Mouse (Mus musculus) adrenal gland, adult (tissue): ENCODE data around the gene Per1.

Experiments
- DNase-seq, 2 experiments: peaks; one replicate each; pipeline ENCODE4 v3.0.0; 2022 to 2023; ENCODE audit warnings: low spot score in 1 of 2; ENCODE audit not compliant: inconsistent age in 2 of 2

The Per1 gene

DNA sequence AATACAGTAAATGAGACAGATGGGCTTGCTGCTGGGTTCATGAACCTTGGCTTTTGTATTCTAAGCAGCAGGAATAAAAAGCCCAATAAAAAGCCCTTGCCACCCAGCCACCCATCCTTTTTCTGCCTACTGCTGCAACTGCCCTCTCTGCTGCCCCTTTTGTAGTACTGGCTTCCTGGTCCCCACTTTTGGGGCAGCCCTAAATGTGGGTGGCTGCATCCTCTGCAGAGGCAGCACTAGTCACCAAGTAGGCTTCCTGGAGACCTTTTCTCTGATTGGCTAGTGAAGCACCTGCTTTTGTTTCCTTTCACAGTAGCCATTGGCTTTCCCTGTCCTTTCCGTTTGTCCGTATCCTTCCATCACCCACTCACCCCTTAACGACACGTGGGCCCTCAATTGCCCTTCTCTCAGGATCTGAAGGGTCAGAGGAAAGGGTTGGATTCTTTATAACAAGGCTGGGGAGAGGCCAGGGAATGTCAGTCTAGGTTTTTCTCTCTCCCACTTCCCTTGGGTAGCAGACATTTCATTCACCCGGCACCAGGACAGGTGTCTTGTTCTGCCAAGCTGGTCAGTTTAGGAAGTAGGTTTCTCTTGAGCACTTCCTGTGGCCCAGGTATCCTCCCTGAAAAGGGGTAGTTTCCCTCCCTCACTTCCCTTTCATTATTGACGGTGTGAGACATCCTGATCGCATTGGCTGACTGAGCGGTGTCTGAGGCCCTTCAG is 3.2 kb downstream of the Per1 start:
- DNase-seq, result peak in 1 of 2 experiments; percentile 50

DNA sequence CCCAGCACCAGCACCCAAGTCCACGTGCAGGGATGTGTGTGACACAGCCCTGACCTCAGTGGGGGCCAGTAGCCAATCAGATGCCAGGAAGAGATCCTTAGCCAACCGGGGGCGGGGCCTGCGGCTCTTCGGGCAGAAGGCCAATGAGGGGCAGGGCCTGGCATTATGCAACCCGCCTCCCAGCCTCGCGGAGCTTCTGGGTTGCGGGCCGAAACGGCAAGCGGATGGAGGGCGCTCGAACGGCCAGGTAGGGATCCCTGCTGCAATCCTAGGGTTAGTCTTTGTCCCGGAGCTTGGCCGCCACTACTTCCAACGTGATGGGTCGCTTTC is 3.7 kb downstream of the Per1 start:
- peak; percentile 99 to 100 for DNase-seq

DNA sequence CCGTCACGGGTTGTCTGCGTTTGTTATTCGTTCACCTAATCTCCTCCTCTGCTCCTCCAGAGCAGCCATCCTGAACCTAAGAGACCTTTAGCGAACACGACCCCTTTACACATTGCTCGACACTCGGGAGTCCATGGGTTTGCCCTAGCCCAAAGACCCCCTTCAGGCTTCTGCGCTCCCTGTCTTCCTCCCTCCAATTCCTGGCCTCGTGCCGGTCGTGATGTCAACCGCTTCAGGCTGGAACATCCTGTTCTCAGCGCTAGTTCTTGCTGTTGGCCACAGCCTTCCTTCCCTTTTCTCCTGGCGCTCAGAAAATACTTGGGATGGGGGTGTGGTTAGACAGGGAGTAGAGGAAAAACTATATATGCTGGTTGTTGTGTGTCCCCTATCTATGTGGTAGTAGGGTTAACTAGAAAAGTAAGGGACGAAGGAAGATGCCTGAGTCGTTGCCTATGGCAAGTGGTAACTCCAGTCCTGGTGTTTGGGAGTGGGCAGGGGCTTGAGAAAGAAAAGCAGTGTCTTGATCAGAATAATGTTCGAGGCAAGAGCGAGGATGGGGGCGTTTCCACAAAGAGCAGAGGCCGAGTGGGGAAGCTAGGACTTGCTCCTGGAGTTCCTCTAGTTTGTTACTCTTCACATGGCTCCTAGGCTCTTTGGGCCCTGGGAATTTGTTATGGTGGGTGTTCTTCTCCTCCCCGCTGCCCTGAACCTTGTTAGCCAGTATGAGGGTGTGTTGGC is 4.3 kb downstream of the Per1 start:
- DNase-seq, result peak; percentile 91 to 92

DNA sequence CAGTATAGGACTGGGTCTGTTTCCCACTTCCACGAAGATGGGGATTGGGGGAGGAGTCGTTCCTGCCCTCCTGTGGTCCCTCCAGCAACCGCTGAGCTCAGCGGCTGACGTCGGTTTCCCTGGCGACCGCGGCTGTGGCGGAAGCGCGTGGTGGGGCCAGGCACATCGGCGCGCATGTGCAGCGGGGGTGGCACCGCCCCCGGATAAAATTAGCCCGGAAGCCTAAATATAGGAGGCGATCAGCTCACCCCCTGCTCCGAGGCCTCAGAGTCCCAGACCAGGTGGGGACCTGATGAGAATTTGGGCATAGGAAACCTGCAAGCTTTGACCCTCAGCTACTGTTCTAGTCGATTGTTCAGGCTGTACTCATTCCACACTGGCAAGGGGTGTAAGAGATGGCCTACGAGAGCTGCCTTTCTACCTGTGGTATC is 4.9 kb downstream of the Per1 start:
- DNase-seq, result peak; percentile 97 to 98

DNA sequence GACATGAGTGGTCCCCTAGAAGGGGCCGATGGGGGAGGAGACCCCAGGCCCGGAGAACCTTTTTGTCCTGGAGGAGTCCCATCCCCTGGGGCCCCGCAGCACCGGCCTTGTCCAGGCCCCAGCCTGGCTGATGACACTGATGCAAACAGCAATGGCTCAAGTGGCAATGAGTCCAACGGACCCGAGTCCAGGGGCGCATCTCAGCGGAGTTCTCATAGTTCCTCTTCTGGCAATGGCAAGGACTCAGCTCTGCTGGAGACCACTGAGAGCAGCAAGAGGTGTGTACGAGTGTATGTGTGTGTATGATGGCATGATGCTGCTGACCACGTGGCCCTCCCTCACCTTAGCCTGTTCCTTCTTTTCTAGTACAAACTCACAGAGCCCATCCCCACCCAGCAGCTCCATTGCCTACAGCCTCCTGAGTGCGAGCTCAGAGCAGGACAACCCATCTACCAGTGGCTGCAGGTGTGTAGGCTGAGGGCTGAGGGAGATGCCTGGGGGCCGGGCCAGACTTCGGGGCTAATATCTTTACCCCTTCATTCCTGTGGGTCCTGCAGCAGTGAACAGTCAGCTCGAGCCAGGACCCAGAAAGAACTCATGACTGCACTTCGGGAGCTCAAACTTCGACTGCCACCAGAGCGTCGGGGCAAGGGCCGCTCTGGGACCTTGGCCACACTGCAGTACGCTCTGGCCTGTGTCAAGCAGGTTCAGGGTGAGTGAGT is 5.8 kb downstream of the Per1 start:
- DNase-seq, result peak in 1 of 2 experiments; percentile 57

DNA sequence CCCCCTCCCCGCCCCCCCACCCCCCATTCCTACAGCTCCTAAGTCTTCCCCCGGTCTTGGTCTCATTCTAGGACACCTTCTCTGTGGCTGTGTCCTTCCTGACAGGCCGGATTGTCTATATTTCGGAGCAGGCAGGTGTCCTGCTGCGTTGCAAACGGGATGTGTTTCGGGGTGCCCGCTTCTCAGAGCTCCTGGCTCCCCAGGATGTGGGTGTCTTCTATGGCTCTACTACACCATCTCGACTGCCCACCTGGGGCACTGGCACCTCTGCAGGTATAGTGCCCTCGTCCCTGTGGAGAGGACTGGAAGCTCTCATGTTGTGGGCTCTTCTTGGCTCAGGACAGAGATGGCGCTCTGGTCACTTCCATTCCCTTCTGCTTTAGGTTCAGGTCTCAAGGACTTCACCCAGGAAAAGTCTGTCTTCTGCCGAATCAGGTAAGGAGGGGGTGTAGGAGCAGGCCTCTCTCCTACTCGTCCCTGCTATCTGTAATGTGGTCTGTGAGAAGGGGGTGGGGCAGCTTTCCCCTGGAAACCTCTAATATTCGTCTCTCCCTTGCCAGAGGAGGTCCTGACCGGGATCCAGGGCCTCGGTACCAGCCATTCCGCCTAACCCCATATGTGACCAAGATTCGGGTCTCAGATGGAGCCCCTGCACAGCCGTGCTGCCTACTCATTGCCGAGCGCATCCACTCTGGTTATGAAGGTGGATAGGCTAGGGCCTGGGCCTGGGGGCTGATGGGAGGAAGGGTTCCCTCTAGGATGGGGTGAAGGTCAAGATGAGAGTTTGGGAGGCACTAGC is 6.8 kb downstream of the Per1 start:
- DNase-seq, result peak; percentile 34 to 74

DNA sequence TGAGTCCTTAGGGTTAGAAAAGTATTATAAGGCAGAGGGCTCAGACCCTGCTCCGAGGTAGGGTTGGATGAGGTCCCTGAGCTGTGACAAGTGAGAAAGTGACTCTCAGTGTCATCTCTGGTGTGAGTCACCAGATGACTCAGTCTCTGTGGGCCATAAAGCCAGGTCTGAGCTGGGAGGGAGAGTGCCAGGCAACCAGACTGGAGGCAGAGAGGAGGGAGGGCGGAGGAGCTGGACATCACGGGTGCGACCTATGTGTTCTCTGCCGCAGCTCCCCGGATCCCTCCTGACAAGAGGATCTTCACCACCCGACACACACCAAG is 7.3 kb downstream of the Per1 start:
- DNase-seq, result peak; percentile 86 to 90

DNA sequence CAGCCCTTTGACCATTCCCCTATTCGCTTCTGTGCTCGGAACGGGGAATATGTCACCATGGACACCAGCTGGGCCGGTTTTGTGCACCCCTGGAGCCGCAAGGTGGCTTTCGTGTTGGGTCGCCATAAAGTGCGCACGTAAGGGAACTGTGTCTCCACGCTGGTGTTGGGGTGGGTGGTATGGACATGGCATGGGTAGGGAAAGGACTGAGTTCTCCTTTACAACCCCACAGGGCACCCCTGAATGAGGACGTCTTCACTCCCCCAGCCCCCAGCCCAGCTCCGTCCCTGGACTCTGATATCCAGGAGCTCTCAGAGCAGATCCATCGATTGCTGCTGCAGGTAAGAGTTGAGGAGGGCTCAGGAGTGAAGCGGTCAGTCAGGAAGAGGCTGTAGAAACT is 8.1 kb downstream of the Per1 start:
- peak in 1 of 2 experiments; percentile 40 for DNase-seq

DNA sequence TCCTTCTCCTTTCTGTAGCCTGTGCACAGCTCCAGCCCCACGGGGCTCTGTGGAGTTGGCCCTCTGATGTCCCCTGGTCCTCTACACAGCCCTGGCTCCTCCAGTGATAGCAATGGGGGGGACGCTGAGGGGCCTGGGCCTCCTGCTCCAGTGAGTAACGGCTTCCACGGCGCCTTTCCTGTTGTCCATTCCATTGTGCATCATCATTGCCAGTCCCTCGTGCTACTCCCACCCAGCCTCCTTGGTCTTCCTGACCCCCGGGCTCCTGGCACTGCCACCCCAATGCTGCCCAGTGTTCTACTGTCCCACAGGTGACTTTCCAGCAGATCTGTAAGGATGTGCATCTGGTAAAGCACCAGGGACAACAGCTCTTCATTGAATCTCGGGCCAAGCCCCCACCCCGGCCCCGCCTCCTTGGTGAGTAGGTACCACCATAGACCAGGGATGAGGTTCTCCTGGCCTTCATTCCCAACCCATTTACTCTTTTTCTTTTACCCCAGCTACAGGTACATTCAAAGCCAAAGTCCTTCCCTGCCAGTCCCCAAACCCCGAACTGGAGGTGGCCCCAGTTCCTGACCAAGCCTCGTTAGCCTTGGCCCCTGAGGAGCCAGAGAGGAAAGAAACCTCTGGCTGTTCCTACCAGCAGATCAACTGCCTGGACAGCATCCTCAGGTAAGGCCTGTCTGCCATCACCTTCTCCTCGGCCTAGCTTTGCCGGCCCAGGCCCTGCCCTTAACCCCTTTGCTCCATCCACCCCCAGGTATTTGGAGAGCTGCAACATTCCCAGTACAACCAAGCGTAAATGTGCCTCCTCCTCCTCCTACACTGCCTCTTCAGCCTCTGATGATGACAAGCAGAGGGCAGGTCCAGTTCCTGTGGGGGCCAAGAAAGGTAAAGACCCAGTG is 8.8 kb downstream of the Per1 start:
- DNase-seq, result peak in 1 of 2 experiments; percentile 28

DNA sequence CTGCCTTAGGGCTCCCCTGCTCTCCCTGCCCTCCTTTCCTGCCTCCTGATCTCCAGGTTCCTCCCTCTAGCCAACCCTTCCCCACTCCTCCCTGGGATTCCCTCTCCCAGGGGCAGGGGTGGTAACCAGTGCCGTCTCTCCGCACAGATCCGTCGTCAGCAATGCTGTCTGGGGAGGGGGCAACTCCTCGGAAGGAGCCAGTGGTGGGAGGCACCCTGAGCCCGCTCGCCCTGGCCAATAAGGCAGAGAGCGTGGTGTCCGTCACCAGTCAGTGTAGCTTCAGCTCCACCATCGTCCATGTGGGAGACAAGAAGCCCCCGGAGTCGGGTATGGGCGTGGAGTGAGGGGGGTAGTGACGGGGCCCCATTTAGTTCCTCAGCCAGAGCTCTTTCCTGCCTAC is 9.5 kb downstream of the Per1 start:
- DNase-seq, result peak in 1 of 2 experiments; percentile 27

DNA sequence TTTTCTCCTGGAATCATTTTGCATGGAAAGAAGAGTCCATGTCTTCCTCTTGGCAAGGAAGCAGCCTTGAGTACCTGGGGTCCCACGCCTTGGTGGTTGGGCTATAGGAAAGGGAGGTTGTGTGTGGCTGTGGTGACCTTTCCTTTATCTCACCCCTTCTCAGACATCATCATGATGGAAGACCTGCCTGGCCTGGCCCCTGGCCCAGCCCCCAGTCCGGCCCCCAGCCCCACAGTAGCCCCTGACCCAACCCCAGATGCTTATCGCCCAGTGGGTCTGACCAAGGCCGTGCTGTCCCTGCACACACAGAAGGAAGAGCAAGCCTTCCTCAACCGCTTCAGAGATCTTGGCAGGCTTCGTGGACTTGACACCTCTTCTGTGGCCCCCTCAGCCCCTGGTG is 10.2 kb downstream of the Per1 start:
- peak; percentile 14 to 33 for DNase-seq

DNA sequence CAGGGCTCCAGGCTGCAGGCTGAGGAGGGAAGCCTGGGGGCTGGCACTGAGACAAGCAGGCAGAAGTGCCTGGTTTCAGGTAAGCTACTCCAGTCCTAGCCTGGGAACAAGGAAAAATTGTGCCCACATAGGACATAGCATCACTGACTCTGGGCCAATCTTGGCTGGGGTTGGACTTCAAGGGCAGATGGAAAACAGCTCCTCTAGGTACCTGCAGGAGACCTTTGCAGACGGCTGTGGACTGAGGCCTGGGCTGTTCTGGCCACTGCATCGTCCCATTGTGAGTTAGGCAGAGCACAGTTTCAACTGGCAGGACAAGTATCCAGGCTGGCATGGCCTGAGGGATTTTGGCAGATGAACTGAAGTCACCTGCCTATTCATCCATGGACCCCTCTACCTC is 10.8 kb downstream of the Per1 start:
- peak; percentile 8 to 34 for DNase-seq

DNA sequence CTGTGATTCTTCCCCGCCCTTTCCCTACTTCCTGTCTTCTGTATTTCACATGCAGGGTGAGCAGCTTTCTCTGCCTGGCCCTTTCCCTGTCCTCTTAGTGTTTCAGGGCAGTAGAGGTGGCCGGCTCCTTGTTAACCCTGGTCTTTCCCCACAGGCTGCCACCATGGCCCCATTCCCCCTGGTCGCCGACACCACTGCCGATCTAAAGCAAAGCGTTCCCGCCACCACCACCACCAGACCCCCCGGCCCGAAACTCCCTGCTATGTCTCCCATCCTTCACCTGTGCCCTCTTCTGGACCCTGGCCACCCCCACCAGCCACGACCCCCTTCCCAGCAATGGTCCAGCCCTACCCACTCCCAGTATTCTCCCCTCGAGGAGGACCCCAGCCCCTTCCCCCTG is 11.3 kb downstream of the Per1 start:
- DNase-seq, result peak; percentile 23 to 39

DNA sequence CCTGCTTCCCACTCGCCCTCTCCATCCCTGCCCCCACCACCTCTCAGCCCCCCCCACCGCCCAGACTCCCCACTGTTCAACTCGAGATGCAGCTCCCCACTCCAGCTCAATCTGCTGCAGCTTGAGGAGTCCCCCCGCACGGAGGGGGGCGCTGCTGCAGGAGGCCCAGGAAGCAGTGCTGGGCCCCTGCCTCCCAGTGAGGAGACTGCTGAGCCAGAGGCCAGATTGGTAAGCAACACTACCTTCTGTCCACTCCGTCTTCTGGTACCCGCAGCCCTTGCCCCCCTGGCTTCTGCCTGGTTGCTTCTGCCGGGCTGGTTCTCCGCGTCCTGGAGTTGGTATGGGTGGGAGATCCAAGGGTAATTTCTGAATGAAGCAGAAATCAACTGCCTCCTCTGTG is 11.8 kb downstream of the Per1 start:
- DNase-seq, result peak; percentile 16 to 35

DNA sequence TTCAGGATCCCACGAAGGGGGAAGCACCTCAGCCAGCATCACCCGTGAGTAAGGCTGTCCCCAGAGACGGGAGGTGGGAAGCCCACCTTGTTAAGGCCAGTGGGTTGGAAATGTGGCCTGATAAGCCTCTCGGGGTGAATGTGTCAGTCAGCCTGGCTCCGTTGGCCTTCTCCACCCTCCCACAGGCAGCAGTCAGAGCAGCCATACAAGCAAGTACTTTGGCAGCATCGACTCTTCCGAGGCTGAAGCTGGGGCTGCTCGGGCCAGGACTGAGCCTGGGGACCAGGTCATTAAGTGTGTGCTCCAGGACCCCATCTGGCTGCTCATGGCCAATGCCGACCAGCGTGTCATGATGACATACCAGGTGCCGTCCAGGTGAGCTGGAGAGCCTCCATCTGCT is 12.7 kb downstream of the Per1 start:
- DNase-seq, result peak; percentile 18 to 41

DNA sequence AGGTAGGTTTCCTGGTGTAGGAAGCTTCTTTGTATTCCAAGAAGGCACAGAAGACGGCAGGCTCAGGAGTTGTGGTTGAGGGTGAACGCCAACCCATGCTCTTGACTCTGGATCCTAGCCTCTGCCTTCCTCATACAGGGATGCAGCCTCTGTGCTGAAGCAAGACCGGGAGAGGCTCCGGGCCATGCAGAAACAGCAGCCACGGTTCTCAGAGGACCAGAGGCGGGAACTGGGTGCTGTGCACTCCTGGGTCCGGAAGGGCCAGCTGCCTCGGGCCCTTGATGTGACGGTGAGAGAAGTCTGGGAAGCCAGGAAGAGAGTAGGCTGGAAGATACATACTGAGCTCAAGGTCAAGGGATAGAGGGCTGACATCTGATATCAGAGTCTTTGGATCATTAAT is 13.2 kb downstream of the Per1 start:
- DNase-seq, result peak; percentile 13 to 37

DNA sequence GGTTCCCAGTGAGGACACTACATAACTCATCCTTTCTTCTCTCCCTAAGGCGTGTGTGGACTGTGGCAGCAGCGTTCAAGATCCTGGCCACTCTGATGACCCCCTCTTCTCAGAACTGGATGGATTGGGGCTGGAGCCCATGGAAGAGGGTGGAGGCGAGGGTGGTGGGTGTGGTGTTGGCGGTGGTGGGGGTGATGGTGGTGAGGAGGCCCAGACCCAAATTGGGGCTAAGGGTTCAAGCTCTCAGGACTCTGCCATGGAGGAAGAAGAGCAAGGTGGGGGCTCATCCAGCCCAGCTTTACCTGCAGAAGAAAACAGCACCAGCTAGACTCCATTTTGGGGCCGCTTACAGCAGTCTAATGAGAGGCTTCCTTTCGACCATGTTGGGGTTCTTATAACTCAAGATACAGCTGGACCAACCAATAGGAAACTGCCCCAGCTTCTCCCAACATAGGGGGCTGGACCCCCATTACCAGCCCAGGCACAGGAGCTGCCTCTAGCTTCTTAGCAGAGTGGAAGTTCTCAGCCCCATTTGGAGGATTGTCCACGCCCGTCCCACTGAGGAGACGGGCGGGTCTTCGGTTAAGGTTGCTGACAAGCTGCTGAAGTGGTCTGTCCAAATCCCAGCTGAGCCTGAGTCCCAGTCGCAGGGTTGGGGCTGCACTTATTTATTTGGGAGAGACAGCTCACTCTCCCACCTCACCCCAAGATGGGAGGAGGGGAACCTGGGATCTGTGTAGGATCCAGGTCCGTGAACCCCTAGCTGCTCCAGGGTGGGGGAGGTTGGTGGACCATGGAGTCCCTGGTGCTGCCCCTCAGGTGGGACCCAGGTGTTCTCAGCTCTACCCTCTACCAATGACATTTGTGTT is 14.2 kb downstream of the Per1 start:
- DNase-seq, result peak; percentile 33 to 59

DNA sequence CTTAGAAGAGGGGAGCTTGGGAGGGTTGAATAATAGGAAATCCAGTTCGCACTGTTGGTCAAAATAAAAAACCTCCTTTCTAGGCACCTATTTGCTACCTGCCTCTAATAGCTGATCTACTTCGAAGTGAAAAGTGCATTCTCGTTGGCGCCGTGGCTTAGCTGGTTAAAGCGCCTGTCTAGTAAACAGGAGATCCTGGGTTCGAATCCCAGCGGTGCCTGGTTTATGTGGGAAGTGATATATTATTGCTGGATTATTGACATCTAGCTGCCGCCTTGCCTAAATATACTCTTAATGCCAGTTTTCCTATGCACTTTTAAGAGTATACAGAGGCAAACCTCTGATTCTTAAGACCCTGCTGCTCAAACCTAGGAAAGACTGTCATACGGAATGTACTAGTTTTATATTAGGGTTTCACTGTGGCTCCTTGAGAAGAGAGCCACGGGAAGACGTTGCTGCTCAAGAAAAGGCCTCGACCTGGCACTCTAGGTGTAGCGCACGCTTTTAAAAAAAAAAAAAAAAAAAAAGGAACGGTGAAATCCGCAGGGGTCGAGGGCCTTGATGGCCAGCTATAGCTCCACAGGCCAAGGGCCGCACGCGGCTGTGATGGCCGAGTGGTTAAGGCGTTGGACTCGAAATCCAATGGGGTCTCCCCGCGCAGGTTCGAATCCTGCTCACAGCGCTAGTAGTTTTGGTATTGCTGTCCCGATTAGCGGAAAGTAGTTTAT is 15.5 kb downstream of the Per1 start:
- DNase-seq, result peak; percentile 90 to 98
